Mouse (Mus musculus) kidney, adult 2 months (tissue): ENCODE data around the gene Gys2.

Experiments used
- CTCF ChIP-seq: fragments of 200-500 bp; conservative IDR thresholded peaks from 2 replicates; pipeline ENCODE4 v1.5.1; 2011; ENCODE audit warnings: low read depth, mild to moderate bottlenecking, control low read depth, low read length, moderate library complexity, mixed read lengths; ENCODE audit not compliant: insufficient read depth, insufficient read length
- POLR2A ChIP-seq: fragments of 200-500 bp; IDR thresholded peaks from one replicate; pipeline ENCODE4 v1.6.1; 2011; ENCODE audit warnings: low read depth, low read length, control low read depth

DNA sequence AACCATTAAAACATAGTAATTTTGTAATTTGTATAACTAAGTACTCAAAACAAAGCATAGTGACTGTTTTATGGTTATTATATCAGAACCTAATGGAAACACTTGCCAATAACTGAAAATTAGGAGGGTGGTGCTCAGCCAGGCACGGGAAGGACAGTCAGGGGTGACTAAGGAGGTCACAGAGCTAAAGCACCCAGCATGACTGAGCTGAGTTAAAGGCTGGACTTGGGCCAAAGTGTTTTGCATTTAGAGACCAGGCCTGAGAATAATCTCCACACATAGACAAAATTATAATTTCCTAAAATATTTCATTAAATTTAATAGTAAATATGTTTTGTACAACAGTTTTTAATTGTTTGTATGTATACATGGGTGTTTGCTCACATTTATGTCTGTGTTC lies 95.8 kb downstream of the Gys2 start:
- TF ChIP-seq CTCF (no peak), POLR2A (no peak)
